Mouse (Mus musculus) liver, embryonic 11.5 days (tissue): ENCODE measurements at regions not wholly inside any gene's neighbourhood (a gene's known extent, or its start where the extent isn't known, plus 50 kb on each side); places are given as distances from the start of the nearest gene placed in this dataset.
A peak's percentile ranks its signal among the peaks of the same experiment; 100 is the strongest.

ENCODE experiments used
- ATAC-seq: fragments of 200-750 bp; cut with Nextera tagmentation; replicated peaks from 2 replicates; pipeline ENCODE4 v1.8.0; 2017; ENCODE audit warnings: moderate number of reproducible peaks, mild to moderate bottlenecking, moderate TSS enrichment, moderate library complexity; ENCODE audit not compliant: low FRiP score
- DNase-seq: peaks from one replicate; pipeline ENCODE4 v3.0.0-alpha.2; 2017; ENCODE audit warnings: low spot score
- H3K27ac ChIP-seq: fragments of 300-500 bp; sonication (generic); 2 replicates; pipeline ENCODE4 v1.5.1; 2014; ENCODE audit warnings: mild to moderate bottlenecking, low read depth, low read length, control low read depth
- H3K27me3 ChIP-seq: fragments of 300-500 bp; sonication (generic); replicated peaks from 2 replicates; pipeline ENCODE4 v1.6.1; 2014; ENCODE audit warnings: low read length, mixed read lengths; ENCODE audit not compliant: control insufficient read depth, insufficient read depth
- H3K36me3 ChIP-seq: fragments of 300-500 bp; sonication (generic); 2 replicates; pipeline ENCODE4 v1.6.1; 2014; ENCODE audit warnings: mild to moderate bottlenecking, low read length, moderate library complexity, mixed read lengths; ENCODE audit not compliant: control insufficient read depth, insufficient read depth
- H3K4me1 ChIP-seq: fragments of 300-500 bp; sonication (generic); replicated peaks from 2 replicates; pipeline ENCODE4 v1.6.1; 2014; ENCODE audit warnings: low read length, mixed read lengths; ENCODE audit not compliant: control insufficient read depth, insufficient read depth
- H3K4me2 ChIP-seq: fragments of 300-500 bp; sonication (generic); 2 replicates; pipeline ENCODE4 v1.6.1; 2014; ENCODE audit warnings: mild to moderate bottlenecking, control low read depth, moderate library complexity
- H3K4me3 ChIP-seq: fragments of 300-500 bp; sonication (generic); 2 replicates; pipeline ENCODE4 v1.5.1; 2014; ENCODE audit warnings: low read depth, low read length, control low read depth
- H3K9ac ChIP-seq: fragments of 300-500 bp; sonication (generic); 2 replicates; pipeline ENCODE4 v1.6.1; 2014; ENCODE audit warnings: low read depth, low read length, control low read depth
- H3K9me3 ChIP-seq: fragments of 300-500 bp; sonication (generic); 2 replicates; pipeline ENCODE4 v1.6.1; 2016; ENCODE audit warnings: low read length, inconsistent platforms, mixed read lengths; ENCODE audit not compliant: control insufficient read depth
- WGBS: fragments of 180-500 bp; shearing (Covaris S2); extraction: QIAGEN DNeasy Blood & Tissue Kit; methylation state at CpG from one replicate; pipeline ENCODE4 v1.1.7; 2014; 5-methylcytosine and 5-hydroxymethylcytosine counted together

GRCm38 (mm10) chr4:142658156-142658555, 419.0 kb upstream of the Kazn start:
- WGBS: 86% methylated on average over 6 of the region's 6 CpGs
- Histone ChIP-seq H3K27me3 (no peaks in the 10 kb centered on the region), H3K9ac (no peak overlapping the region), H3K4me1 (no peaks in the 10 kb centered on the region), H3K36me3 (no peaks in the 10 kb centered on the region), H3K4me3 (no peak overlapping the region), H3K9me3 (no peaks in the 10 kb centered on the region), H3K4me2 (no peak overlapping the region), H3K27ac (no peak overlapping the region)
- DNase-seq (no peak), ATAC-seq (no peak)

- H3K27ac ChIP-seq: no peak overlapping the region
- no peak overlapping the region for H3K9ac ChIP-seq
- DNase-seq: no peak
- no peak overlapping the region for H3K4me3 ChIP-seq
- WGBS: 84% methylated on average over 10 of the region's 10 CpGs
- no peaks in the 10 kb centered on the region for H3K9me3 ChIP-seq
- H3K36me3 ChIP-seq: no peaks in the 10 kb centered on the region
- no peaks in the 10 kb centered on the region for H3K27me3 ChIP-seq
- H3K4me2 ChIP-seq: no peak overlapping the region
- peak; percentile 54; the same call in 1 of the 2 replicates for ATAC-seq
- no peaks in the 10 kb centered on the region for H3K4me1 ChIP-seq
These were observed 401.9 kb upstream of the Kazn start for GRCm38 (mm10) chr4:142641069-142641468.

DNA sequence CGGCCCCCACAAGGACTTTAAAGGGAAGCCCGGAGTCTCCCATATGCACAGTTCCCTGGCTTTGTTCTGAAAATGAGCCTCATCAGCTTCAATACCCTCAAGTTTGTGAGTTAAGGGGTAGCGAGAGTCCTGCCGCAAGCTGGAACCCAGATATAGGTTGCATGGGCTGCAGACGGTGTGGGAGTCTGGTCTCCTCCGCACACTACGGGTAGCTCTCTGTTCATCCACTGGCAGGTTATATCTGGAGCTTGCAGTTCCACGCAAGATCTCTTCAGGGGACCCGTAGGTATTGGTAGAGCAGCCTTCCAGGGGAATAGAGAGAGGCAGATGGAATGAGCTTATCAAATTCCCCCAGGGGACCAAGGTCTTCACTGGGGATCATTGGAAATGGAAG, 400.1 kb upstream of the Kazn start:
- no peak for DNase-seq
- H3K4me3 ChIP-seq: no peak overlapping the region
- ATAC-seq: no peak

GRCm38 (mm10) chr4:142638733-142639339, 399.6 kb upstream of the Kazn start:
- H3K9me3 ChIP-seq: no peaks in the 10 kb centered on the region
- H3K4me1 ChIP-seq: no peaks in the 10 kb centered on the region
- H3K27ac ChIP-seq: no peak overlapping the region
- WGBS: 54% methylated on average over 13 of the region's 13 CpGs
- no peaks in the 10 kb centered on the region for H3K27me3 ChIP-seq
- H3K4me2 ChIP-seq: no peak overlapping the region
- H3K9ac ChIP-seq: no peak overlapping the region
- H3K4me3 ChIP-seq: no peak overlapping the region
- DNase-seq (no peak), ATAC-seq (no peak)
- H3K36me3 ChIP-seq: no peaks in the 10 kb centered on the region

More for the DNA sequence above, 400.1 kb upstream of the Kazn start:
- Histone ChIP-seq H3K9ac (no peak overlapping the region), H3K4me1 (no peaks in the 10 kb centered on the region), H3K36me3 (no peaks in the 10 kb centered on the region), H3K27ac (no peak overlapping the region), H3K4me2 (no peak overlapping the region), H3K27me3 (no peaks in the 10 kb centered on the region), H3K9me3 (no peaks in the 10 kb centered on the region)
- 78% methylated on average over 9 of the region's 9 CpGs for WGBS

DNA sequence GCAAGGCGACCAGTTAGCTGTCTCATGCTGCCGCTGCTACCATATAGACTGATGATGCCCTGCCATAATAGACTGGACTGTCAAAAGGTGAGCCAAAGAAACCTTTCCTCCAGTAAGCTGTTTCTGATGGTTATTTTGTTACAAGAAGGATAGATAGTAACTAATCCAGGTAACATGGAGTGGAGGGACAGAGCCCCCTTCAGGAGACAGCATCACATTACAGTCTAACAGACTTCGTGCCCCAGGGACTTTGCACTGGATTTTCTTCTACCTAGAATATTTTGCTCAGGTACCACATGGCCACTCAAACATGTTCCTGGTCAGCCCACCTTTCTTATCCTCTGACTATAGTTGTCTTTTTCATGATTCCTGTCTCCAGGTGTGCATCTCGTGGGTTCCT, 398.9 kb upstream of the Kazn start:
- H3K9ac ChIP-seq: no peak overlapping the region
- H3K36me3 ChIP-seq: no peaks in the 10 kb centered on the region
- H3K4me2 ChIP-seq: no peak overlapping the region
- H3K4me1 ChIP-seq: no peaks in the 10 kb centered on the region
- no peak for DNase-seq
- no peak overlapping the region for H3K27ac ChIP-seq
- no peaks in the 10 kb centered on the region for H3K27me3 ChIP-seq
- no peak for ATAC-seq
- H3K9me3 ChIP-seq: no peaks in the 10 kb centered on the region
- 80% methylated on average over 4 of the region's 4 CpGs for WGBS
- H3K4me3 ChIP-seq: no peak overlapping the region

DNA sequence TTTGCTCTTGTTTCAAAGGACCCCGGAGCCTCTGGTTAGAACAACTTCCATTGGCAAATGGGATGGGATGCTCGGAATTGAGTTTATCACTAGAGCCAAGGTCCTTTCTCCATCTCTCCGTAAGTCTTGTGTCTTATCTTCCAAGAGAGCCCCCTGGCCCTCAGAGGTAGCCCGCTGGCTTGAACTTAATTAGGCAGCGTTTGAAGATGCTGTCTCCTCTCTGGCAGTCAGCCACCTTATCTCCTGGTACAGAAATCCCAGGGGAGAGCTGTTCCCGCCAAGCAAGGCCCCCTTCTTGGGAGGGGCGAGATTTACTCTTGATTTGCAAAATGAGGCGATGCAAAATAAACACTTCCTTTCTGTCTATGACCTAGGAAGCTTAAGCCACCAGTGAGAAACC, 395.2 kb upstream of the Kazn start:
- H3K4me3 ChIP-seq: no peak overlapping the region
- no peak overlapping the region for H3K4me2 ChIP-seq
- DNase-seq (no peak), ATAC-seq (no peak)
- no peaks in the 10 kb centered on the region for H3K36me3 ChIP-seq
- H3K9me3 ChIP-seq: no peaks in the 10 kb centered on the region
- no peaks in the 10 kb centered on the region for H3K27me3 ChIP-seq
- WGBS: 40% methylated on average over 8 of the region's 8 CpGs
- H3K4me1 ChIP-seq: no peaks in the 10 kb centered on the region
- H3K27ac ChIP-seq: no peak overlapping the region
- H3K9ac ChIP-seq: no peak overlapping the region

GRCm38 (mm10) chr4:142633667-142634350, 394.6 kb upstream of the Kazn start:
- no peaks in the 10 kb centered on the region for H3K36me3 ChIP-seq
- WGBS: 63% methylated on average over 13 of the region's 13 CpGs
- H3K9me3 ChIP-seq: no peaks in the 10 kb centered on the region
- H3K4me1 ChIP-seq: no peaks in the 10 kb centered on the region
- no peak overlapping the region for H3K4me2 ChIP-seq
- ATAC-seq: no peak
- H3K9ac ChIP-seq: no peak overlapping the region
- H3K4me3 ChIP-seq: no peak overlapping the region
- H3K27me3 ChIP-seq: no peaks in the 10 kb centered on the region
- no peak overlapping the region for H3K27ac ChIP-seq
- DNase-seq: no peak

DNA sequence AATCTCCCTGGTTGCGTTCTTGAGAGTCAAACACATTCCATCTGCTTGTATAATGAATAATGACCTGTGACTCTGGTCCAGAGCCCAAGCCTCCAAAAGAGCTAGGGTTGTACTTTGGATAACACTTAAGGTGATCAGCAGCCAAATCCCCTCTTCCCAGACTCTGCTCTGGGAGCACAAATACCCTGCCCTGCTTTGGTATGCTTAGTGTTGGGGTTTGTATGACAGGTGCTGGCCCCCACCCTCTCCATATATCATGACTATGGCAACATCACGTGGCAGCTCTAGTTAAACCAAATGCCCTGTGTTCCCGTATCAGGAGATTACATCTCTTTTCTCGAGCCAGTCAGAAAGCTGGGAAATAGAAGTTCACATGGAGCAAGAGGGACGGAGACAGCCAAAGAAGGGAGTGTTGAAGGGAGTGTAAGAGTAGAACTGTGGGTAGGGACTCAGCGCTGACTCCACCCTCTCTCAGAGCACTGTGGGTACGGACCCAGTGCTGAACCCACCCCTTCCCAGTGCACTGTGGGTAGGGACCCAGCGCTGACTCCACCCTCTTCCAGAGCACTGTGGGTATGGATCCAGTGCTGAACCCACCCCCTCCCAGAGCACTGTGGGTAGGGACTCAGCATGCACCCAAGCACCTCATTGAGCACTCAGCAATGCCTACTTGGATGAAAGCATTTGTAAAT, 387.4 kb upstream of the Kazn start:
- WGBS: 65% methylated on average over 8 of the region's 8 CpGs

GRCm38 (mm10) chr4:142625456-142625855, 386.3 kb upstream of the Kazn start:
- no peak overlapping the region for H3K4me3 ChIP-seq
- H3K36me3 ChIP-seq: no peaks in the 10 kb centered on the region
- H3K27ac ChIP-seq: no peak overlapping the region
- no peak overlapping the region for H3K4me2 ChIP-seq
- no peak for DNase-seq
- 53% methylated on average over 3 of the region's 3 CpGs for WGBS
- ATAC-seq: no peak
- no peaks in the 10 kb centered on the region for H3K27me3 ChIP-seq
- no peaks in the 10 kb centered on the region for H3K9me3 ChIP-seq
- H3K4me1 ChIP-seq: no peaks in the 10 kb centered on the region
- no peak overlapping the region for H3K9ac ChIP-seq

More for the DNA sequence above, 387.4 kb upstream of the Kazn start:
- H3K9ac ChIP-seq: no peak overlapping the region
- H3K36me3 ChIP-seq: no peaks in the 10 kb centered on the region
- no peak overlapping the region for H3K4me3 ChIP-seq
- no peaks in the 10 kb centered on the region for H3K27me3 ChIP-seq
- H3K4me1 ChIP-seq: no peaks in the 10 kb centered on the region
- ATAC-seq (no peak), DNase-seq (no peak)
- no peak overlapping the region for H3K27ac ChIP-seq
- H3K9me3 ChIP-seq: no peaks in the 10 kb centered on the region
- H3K4me2 ChIP-seq: no peak overlapping the region
